Mouse (Mus musculus): ENCODE results near the gene Fbxl16.
A peak's percentile ranks its signal among the peaks of the same experiment; 100 is the strongest.

Gene Fbxl16

GRCm38 (mm10) chr17:25808789-25809605 lies at the start of gene Fbxl16:
TSS of gene Fbxl16 (plus strand) at chr17:25809085.
- peak; percentile 37 to 44 for DNase-seq

- no peak for DNase-seq
These were observed 48.7 kb upstream of the Fbxl16 start for GRCm38 (mm10) chr17:25760148-25760547.

GRCm38 (mm10) chr17:25761561-25761970 lies 47.3 kb upstream of the Fbxl16 start:
- DNase-seq, result no peak

- DNase-seq, result no peak
These were observed 46.3 kb upstream of the Fbxl16 start for GRCm38 (mm10) chr17:25762591-25762990.

DNA sequence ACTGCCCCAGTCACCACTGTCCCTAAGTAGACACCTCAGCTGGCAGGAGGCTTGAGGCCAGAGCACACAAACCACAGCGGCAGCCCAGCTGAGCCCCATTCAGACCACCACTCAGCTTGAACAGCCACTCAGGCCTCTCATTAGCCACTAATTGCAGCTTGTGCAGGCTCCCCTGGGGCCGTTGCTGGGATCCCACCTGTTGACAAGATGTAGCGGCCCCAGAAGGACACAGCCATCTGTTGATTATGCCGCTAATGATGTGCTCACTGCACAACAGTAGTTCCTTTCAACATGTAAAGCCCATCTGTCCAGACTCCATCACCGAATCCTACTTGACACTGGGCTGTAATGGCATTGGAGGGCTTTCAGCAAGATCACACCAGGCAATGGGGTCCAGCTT lies 43.0 kb upstream of the Fbxl16 start:
- DNase-seq, result no peak

- no peak for DNase-seq
These were observed 39.6 kb upstream of the Fbxl16 start for GRCm38 (mm10) chr17:25769331-25769730.

- DNase-seq, result peak; percentile 97
These were observed 35.2 kb upstream of the Fbxl16 start, which contains the start of gene Narfl for GRCm38 (mm10) chr17:25773549-25774120. TSS of gene Narfl (plus strand) at chr17:25773776.

- DNase-seq, result no peak
These were observed 33.4 kb upstream of the Fbxl16 start for GRCm38 (mm10) chr17:25775318-25776062.

- DNase-seq, result no peak
These were observed 30.9 kb upstream of the Fbxl16 start for GRCm38 (mm10) chr17:25777948-25778347.

- no peak for DNase-seq
These were observed 27.5 kb upstream of the Fbxl16 start for GRCm38 (mm10) chr17:25781339-25781738.

- DNase-seq, result no peak
These were observed 25.8 kb upstream of the Fbxl16 start for GRCm38 (mm10) chr17:25783086-25783485.

DNA sequence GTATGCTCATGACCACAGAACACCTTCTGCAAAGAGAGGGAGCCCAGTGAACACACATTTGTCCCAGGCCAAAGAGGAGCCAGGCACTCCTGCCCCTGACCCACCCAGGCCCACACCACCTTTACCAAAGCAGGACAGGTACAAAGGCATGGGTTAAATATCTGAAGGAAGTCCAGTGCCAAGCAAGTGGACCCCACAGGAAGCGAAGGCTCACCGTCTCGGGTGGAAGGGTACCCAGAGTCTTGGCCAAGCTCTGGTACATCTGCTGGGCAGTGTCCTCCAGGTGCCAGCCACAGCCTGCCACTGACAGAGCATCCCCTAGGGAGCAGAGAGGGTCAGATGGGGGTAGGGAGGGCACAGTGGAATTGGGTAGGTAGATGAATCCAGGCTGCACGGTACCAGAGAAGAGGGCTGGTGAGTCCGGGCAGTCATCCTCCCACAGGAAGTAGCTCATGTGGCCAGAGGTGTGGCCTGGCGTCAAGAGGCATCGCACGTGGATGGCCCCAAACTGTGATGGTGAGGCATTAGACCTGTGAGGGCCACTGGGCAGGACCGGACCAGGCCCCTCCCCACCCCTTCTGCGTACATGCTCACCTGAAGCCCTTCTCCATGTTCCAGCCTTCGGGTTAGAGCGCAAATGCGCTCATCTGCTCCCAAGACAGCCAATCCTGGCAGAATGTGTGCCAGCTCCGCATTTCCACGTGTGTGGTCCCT lies 24.9 kb upstream of the Fbxl16 start:
- DNase-seq, result no peak

- peak; percentile 93 to 94 for DNase-seq
These were observed 23.6 kb upstream of the Fbxl16 start, which contains the start of gene Haghl for GRCm38 (mm10) chr17:25785281-25785745. TSS of gene Haghl (minus strand) at chr17:25785673.

- no peak for DNase-seq
These were observed 22.6 kb upstream of the Fbxl16 start, which contains the start of gene Ccdc78 for GRCm38 (mm10) chr17:25786280-25786679. TSS of gene Ccdc78 (plus strand) at chr17:25786580.

GRCm38 (mm10) chr17:25786781-25787504 lies 21.9 kb upstream of the Fbxl16 start:
- DNase-seq, result no peak

- no peak for DNase-seq
These were observed 17.5 kb upstream of the Fbxl16 start for GRCm38 (mm10) chr17:25791320-25791842.

- DNase-seq, result peak; percentile 90 to 91
These were observed 16.9 kb upstream of the Fbxl16 start for GRCm38 (mm10) chr17:25791843-25792527.

- peak; percentile 70 to 74 for DNase-seq
These were observed 16.3 kb upstream of the Fbxl16 start, which contains the start of gene Fam173a for GRCm38 (mm10) chr17:25792615-25793014. TSS of gene Fam173a (minus strand) at chr17:25792901.

DNA sequence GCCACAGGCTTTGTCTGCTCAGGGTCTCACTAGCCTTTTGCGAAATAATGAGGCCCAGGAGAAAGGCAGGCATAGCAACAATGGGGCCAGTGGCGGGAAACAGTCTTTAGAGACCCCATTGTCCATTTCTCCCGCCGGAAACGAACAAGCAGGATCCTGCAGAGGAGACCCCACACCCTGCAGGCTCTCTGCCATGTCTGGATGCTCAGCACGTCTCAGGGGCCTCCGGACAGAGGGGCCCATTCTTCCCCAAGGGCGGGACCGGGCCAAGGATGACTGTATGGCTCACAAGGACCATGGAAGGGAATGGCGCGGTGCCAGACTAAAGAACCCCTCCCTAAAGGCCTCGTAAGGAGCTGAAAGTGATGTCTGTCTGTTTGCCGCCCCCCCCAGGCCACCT lies 14.7 kb upstream of the Fbxl16 start:
- no peak for DNase-seq

DNA sequence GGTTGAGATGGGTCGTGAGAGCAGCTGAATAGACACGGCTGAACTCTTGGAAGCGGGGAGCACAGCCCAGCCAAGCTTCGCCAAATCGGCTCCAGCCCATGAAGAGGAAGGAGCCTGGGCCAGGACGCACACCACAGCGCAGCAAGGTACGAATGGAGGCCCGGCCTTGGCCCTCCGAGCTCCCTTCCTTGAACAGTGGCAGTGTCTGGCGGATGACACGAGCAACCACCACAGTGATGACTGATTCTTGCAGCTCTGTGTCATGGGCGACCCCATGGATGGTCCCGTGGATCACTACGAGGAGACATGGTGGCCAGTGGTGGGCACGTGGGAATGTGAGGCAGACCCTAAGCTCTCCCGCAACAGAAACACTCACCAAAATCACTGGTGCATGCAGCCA lies 13.9 kb upstream of the Fbxl16 start:
- no peak for DNase-seq

DNA sequence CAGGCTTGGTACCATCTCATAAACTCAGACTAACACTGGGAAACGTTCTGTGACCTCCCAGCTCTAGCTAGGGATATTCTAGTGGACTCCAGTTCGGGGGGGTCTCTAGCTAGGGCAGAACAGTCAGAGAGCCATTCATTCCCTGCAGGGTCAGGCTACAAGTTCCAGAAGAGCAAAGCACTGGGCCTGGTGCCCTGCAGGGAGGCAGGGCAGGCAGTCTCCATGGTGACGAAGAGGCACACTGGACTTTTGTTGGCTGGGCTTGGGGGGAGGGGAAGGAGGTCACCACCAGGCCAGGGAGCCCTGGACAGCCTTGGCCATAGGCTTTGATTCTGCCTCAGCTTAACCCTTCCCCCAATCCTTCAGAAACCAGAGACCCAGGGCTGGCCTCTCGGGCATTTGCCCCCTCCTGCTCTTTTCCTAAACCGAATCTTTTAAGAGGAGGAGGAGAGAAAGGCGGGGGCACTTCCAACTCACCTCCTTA lies 13.2 kb upstream of the Fbxl16 start, which contains the start of gene AC134908.4:
AC134908.4 (minus strand) TSS at position 51 of the 484 bp plus-strand sequence.
- DNase-seq, result no peak

Data from B cell, adult 2 months (primary cell).